Mouse (Mus musculus): ENCODE results near the gene Ivl. TPM values are rescaled to one million over a fixed set of nuclear protein-coding genes. Genes with fewer than 3 reads are reported as not detected.

Ivl gene
- polyA plus RNA-seq (2017; shearing (Covaris generic)), result not detected

GRCm38 (mm10) chr3:92573449-92574041 is at the start of gene Ivl:
Ivl (minus strand) TSS chr3:92573735.

GRCm38 (mm10) chr3:92621560-92621959 is 48.0 kb upstream of the Ivl start, which contains the start of gene Lce6a:
Lce6a (minus strand) TSS chr3:92621660.

GRCm38 (mm10) chr3:92607392-92607791 is 33.9 kb upstream of the Ivl start, which contains the start of gene 2210017I01Rik:
2210017I01Rik (minus strand) TSS chr3:92607492.

GRCm38 (mm10) chr3:92588858-92589257 is 15.3 kb upstream of the Ivl start, which contains the start of gene Smcp:
Smcp (minus strand) TSS chr3:92588997.

GRCm38 (mm10) chr3:92534411-92534810 is 39.1 kb downstream of the Ivl start, which contains the start of gene 2310046K23Rik:
2310046K23Rik (minus strand) TSS chr3:92534511.

Other genes starting within 250 kb of the Ivl start
- gene Sprr2d, start 234.6 kb downstream of the Ivl start, polyA plus RNA-seq (2017; shearing (Covaris generic)), result not detected
- gene Sprr2e, start 221.6 kb downstream of the Ivl start, polyA plus RNA-seq (2017; shearing (Covaris generic)), result not detected
- gene Sprr2f, start 208.5 kb downstream of the Ivl start, polyA plus RNA-seq (2017; shearing (Covaris generic)), result not detected
- gene Sprr2h, start 188.1 kb downstream of the Ivl start, polyA plus RNA-seq (2017; shearing (Covaris generic)), result not detected
- gene Sprr2i, start 165.7 kb downstream of the Ivl start, polyA plus RNA-seq (2017; shearing (Covaris generic)), result not detected
- not detected for gene Sprr2j-ps, start 155.7 kb downstream of the Ivl start, polyA plus RNA-seq (2017; shearing (Covaris generic))
- gene Gm9774, start 144.3 kb downstream of the Ivl start, polyA plus RNA-seq (2017; shearing (Covaris generic)), result 17.2 TPM
- not detected for gene Sprr2k, start 141.2 kb downstream of the Ivl start, polyA plus RNA-seq (2017; shearing (Covaris generic))
- not detected for gene Sprr1b, start 134.9 kb downstream of the Ivl start, polyA plus RNA-seq (2017; shearing (Covaris generic))
- not detected for gene Sprr3, start 115.0 kb downstream of the Ivl start, polyA plus RNA-seq (2017; shearing (Covaris generic))
- gene Sprr1a, start 87.8 kb downstream of the Ivl start, polyA plus RNA-seq (2017; shearing (Covaris generic)), result not detected
- not detected for gene Sprr4, start 73.2 kb downstream of the Ivl start, polyA plus RNA-seq (2017; shearing (Covaris generic))
- not detected for gene 2310046K23Rik, start 39.2 kb downstream of the Ivl start, polyA plus RNA-seq (2017; shearing (Covaris generic))
- not detected for gene Smcp, start 15.3 kb upstream of the Ivl start, polyA plus RNA-seq (2017; shearing (Covaris generic))
- not detected for gene 2210017I01Rik, start 33.8 kb upstream of the Ivl start, polyA plus RNA-seq (2017; shearing (Covaris generic))
- gene Lce6a, start 47.9 kb upstream of the Ivl start, polyA plus RNA-seq (2017; shearing (Covaris generic)), result not detected
- not detected for gene Lce1a1, start 74.6 kb upstream of the Ivl start, polyA plus RNA-seq (2017; shearing (Covaris generic))
- gene Lce1b, start 83.2 kb upstream of the Ivl start, polyA plus RNA-seq (2017; shearing (Covaris generic)), result not detected
- not detected for gene Lce1a2, start 96.6 kb upstream of the Ivl start, polyA plus RNA-seq (2017; shearing (Covaris generic))
- gene Lce1c, start 105.5 kb upstream of the Ivl start, polyA plus RNA-seq (2017; shearing (Covaris generic)), result not detected
- gene Lce1d, start 113.5 kb upstream of the Ivl start, polyA plus RNA-seq (2017; shearing (Covaris generic)), result not detected
- not detected for gene Lce1e, start 135.3 kb upstream of the Ivl start, polyA plus RNA-seq (2017; shearing (Covaris generic))
- not detected for gene Lce1f, start 146.6 kb upstream of the Ivl start, polyA plus RNA-seq (2017; shearing (Covaris generic))
- not detected for gene Gm38119, start 165.4 kb upstream of the Ivl start, polyA plus RNA-seq (2017; shearing (Covaris generic))
- gene Lce1g, start 178.6 kb upstream of the Ivl start, polyA plus RNA-seq (2017; shearing (Covaris generic)), result not detected
- not detected for gene Lce1h, start 191.3 kb upstream of the Ivl start, polyA plus RNA-seq (2017; shearing (Covaris generic))
- gene Lce1i, start 205.2 kb upstream of the Ivl start, polyA plus RNA-seq (2017; shearing (Covaris generic)), result not detected
- gene Lce1j, start 216.8 kb upstream of the Ivl start, polyA plus RNA-seq (2017; shearing (Covaris generic)), result not detected
- not detected for gene Lce1k, start 234.2 kb upstream of the Ivl start, polyA plus RNA-seq (2017; shearing (Covaris generic))